Mouse (Mus musculus) kidney, adult 11 months (tissue): Measurements from ENCODE around the gene Wdfy4.

Source experiments
- DNase-seq: peaks from one replicate; pipeline ENCODE4 v3.0.0; 2022

Gene Wdfy4

DNA sequence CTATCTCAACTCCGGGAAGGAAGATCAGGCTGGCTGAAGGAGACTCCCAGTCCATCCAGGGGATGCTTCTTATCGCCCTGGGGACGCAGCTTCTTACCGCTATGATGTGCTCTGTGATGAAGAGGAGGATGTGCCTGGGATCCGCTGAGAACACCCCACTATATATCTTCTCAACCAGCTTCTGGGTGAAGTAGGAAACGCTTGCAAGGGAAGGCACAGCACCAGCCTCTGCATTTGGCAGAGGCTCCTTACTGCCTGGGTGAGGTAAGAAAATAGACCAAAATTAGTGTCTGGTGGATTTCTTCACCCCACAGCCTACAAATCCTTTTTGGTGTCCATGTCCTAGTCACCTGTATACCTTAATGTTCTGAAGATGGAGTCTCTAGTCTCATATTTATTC is 107.2 kb downstream of the Wdfy4 start:
- no peak for DNase-seq

DNA sequence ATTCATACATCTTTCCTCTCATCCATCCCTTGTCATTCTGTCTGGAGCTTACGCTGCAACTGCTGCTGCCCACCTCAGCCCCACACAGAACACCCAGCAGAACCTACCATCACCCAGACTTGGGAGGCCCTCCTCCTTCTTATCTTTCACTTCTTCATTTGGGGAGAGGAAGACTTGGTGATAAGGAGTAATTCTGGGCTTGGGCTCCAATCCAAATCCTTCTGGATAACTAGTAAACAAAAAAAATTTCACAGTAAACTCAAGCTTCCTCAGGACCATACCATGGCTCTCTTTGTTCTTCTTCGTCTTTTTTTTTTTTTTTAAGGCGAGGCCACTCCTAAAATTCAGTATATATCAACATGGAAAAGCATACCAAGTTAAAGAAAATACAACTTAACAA is 112.0 kb downstream of the Wdfy4 start:
- no peak for DNase-seq

DNA sequence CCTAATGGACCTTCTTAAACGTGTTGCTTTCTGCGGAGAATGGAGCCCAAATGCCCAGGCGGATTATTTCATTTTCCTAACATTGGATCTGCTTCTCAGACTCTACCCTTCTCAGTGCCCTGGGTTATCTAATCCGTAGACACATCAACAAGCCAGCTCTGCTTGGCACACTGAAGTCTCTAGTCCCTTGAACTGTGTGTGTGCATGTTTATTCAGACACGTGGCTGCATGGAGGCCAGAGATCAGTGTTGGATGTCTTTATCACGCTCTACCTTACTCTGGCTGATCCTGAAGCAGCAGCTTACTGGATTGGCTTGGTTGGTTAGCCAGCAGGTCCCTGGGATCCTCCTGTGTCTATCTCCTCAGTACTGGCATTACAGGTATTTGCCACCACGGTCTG is 113.0 kb downstream of the Wdfy4 start:
- no peak for DNase-seq

DNA sequence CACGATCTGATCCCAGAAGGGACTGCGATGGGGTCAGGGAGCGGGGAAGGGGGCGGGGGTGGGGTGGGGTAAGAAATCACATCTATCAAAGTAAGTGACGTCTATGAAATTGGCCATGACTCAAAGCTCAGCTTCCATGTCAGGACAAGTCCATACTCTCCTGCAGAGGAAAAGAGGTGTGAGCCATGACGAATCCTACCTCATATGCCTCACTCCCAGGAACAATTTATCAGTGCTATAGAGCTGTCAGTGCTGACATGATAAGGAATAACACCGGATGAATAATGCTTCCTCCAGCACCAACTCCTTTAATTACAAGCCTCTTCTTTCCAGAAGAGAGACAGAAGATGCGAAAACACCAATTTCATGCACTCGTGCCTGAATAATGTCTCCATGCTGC is 117.6 kb downstream of the Wdfy4 start:
- DNase-seq = no peak

DNA sequence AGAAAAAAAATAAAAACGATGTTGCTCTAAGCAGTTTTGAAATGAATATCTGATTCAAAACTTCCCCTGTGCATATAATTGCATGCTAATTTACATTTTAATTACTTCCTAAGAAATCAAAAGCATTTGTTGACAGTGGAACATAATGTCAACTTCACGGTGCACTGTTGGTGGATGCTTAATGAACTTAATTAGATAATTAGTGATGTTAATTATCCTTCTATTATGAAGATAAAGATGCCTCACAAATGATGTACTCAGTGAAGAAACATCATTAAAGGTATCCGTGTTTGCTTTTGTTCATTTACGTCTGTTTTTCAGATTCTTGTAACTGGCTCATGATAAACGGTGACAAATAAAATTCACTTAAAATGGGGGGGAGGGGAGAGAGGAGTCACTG is 122.3 kb downstream of the Wdfy4 start:
- DNase-seq = no peak

DNA sequence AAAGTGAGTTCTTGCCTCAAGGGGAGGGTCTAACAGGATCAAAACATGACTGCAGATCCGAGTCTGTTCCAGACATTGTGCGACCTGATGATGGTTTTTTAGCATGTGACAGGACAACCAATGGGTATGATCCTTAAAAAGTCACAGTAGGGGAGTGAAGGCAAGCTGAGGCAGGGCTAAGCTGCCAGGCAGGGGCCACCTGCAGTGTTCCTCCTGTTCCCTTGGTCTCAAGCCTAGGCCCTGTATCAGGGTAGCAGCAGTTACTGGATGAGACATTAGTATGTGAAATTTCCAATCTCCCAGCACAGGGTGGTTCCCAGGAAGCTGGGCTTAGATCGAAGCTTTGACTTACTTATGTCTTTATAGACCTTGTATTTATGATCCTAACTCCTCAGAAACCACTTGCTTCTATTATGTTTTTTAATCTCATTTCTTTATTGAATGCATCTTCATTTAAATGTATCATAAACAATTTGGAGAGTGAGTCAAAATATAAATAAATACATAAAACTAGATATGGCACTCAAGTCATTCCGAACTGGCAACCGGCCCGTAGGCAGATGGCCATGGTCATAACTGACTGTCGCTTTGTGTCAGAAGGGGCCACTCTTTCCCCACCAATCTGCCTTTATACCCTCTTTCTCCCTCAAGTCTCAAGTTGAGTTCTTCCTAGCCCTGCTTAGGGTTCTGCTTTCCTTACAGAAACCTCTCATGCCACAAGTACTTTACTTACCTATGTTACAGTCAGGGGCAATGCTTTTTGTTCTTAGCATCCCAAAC is 126.2 kb downstream of the Wdfy4 start:
- no peak for DNase-seq

DNA sequence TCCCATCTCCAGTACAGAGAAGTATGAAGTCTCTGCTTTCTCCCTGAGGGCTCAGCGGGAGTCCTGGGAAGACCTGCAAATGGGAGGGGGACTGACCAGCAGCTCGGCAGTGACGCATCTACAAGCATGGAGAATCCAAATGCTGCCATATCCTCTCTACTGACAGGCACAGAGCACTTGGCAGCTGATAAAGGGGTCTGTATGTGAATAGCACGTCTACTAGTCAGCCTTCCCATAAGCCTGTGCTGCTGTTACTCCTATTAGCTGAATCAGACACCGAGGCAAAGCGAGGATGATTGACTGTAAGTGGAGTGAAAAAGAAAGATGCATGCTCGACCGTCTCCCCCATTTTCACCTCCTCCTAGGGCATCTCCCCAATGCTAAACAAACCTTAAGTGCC is 131.9 kb downstream of the Wdfy4 start:
- no peak for DNase-seq

DNA sequence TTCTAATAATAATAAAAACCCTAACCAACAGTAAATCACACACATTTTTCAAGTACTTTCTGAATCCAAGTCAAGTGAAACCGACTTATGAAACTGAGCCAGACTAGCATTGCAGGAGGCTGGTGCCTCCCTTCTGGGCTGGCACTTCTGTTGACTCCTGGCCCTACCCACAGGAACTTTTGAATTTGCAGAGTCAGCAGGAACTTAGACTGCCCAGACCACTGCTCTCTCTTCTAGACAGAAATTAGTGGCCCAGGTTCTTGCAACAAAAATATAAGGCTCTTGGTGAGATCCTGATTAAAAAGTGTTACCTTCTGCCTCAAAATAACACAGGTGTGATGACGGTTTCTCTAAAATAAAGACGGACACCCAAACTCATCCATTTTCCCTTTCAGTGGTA is 140.1 kb downstream of the Wdfy4 start:
- no peak for DNase-seq

DNA sequence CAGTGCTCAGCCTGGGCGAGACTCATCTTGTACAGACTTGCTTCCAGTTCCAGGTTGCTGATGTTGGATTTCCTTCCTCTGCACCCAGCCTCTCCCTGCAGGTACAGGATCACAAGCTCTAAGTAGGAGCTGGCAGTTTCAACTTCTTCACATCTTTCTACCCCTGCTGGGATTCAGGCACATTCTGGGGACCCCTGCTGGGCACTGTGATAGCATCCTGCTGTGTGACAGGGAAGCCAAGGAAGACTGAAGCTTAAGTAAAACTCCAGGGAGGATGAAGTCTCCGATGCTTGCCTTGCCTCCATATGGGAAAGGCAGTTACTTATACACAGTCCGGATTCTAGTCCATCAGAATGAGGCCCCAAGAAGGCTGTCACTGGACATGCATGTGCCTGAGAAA is 148.5 kb downstream of the Wdfy4 start:
- DNase-seq = no peak

DNA sequence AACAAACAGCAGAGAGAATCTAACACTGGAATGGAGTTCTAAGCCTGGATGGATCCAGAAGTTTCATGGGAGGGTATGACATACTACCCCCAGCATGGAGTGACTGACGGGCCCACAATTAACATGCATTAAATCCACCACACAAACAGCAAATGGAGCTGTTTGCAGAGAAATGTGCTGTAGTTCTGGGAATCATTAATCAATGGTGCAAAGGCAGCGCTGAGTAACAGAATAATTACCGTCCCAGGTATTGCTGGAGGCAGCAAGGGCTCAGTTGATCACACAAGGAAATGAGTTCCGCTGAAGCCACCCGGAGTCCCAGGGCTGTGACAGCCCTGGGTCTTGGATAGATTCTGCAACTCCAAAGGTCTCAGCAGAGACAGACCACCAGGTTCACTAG is 149.9 kb downstream of the Wdfy4 start:
- peak; percentile 28 for DNase-seq

DNA sequence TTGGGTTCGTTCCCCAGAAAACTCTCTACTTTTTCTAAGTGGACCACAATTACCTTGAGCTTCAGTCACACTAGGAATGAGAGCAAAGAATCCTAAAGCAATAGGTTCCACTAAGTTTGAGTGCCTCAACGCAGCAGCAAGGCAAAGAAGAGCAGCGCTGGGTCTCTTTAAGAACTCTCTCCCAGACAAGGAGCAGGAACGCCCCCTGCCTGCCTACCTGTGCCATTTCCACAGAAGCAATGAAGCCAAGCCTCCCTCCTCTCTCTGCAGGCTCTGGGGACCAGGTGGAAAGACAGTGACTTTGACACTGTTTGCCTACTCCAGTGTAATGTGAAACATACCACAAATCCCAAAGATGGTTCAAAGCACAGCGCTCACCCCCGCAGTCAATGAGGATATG is 151.9 kb downstream of the Wdfy4 start:
- DNase-seq = no peak

DNA sequence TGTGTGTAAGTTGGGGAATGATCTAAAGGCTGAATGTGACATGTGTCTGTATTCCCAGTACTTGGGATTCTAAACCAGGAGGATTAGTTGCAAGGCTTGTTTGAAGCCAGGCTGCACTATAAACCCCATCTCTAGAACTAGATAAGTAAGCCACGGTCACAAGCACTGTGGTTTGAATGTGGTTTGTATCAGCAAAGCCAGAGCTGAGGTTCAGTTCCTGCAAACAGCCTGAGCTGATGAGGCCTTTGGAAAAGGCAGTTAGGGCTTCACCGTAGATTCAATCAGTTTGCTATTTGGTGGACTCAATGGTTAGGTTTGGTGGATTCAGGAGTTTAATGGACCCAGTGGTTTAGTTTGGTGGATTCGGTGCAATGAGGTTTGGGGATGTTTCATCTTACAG is 154.5 kb downstream of the Wdfy4 start:
- no peak for DNase-seq

DNA sequence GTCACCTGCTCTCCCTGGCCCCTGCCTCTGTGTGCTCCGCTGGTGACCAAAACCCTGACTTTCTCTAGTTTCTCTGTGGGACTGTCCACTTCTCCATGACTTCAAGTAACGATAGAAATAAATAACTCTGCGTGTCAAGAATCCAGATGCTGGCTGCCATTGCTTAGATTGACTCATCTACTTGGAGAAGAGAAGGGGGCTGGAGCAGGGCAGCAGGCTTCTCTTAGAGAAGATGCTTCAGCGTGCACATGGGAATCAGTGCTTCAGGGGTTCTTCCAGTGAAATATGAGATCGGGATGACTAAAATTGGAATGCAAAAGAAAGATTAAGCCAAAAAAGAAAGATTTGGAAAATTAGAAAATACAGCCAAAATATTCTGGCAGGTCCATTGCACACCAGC is 165.7 kb downstream of the Wdfy4 start:
- no peak for DNase-seq

DNA sequence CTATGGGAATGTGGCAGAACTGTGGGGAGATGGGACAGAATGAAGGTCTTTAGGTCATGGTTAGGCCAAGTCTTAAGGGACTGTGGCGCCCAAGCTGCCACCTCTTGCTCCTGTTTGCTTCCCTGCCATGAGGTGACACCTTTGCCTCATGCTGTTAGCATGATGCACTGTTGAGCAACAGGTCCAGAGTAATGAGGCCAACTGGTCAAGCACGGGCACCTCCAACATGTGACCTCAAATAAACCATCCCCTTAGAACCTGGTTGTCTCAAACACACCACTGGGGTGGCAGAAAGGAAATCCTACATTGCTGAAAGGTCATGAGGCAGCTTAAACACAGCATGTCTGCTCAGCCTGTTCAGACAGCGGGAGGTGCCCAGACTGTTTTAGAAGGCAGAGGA is 166.3 kb downstream of the Wdfy4 start:
- no peak for DNase-seq

DNA sequence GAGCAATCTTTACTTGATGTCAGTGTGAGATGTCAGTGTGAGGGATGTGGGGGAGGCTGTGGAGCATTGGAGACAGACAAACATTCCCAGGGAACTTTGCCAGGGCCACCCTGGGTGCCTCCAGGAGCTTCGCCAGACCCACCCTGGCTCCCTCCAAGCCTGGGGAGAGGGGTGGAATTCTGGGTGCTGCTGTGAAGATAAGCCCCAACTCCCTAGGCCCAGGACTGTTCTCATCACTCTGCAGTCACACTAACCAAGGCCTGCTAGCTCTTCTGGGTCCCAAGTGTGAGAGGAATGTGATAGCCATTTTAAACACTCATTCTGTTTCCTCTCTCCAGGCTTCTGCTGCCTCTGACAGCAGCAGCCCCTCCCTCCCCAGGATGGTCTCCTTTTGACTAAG is 177.7 kb downstream of the Wdfy4 start:
- DNase-seq = no peak

DNA sequence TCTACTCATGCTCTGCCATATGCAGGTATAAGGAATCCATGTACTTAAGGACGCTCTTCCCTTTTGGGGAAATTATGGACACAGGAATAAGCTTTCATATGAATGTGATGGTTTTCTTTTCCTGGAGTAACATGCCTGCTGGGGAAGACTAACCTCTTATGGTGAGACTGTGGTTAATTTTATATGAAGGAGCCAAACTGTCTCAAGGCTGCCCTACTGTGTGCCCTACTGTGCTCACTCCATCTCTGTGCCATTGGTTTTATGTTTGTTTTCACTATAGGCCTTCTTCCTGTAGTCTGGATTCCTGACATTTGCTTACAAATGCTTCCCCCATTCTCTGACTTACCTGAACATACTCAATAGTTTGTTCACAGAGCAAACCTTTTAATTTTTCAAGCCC is 180.2 kb downstream of the Wdfy4 start:
- no peak for DNase-seq

DNA sequence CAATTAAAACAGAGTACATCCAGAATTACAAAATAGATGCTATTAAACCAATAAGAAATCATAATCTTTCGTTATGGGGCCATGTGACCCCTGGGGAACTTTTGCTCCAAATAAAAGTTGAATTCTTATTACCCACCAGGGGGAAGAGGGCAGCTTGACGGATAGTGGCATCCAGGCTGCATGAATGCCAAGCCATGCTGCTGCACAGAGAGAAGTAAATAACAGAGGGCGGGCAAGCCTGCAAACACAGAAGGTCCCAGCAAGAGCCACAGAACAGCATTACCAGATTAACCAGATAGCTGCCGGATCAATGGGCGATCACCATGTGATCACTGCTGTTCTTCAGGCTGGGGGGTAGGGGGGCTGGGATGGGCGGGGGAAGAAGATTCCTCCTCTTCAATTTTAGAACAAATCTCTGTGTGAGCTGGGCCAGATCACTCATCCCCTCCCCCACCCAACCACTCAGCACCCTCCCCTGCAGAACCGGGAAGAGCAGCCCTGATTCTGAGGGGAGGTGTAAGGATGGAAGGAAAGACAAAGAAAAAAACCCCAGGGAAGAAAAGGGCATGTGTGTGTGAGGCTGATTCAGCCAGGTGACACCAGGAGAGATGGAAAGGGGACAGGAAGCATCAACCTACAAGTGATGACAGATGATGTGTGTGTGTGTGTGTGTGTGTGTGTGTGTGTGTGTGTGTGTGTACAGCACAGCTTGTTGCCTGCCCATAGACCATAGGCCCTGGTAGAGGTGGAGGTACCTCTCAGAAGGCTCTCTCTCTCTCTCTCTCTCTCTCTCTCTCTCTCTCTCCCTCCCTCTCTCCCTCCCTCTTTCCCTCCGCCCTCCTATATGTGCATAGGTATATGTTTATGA is 185.0 kb downstream of the Wdfy4 start:
- no peak for DNase-seq

DNA sequence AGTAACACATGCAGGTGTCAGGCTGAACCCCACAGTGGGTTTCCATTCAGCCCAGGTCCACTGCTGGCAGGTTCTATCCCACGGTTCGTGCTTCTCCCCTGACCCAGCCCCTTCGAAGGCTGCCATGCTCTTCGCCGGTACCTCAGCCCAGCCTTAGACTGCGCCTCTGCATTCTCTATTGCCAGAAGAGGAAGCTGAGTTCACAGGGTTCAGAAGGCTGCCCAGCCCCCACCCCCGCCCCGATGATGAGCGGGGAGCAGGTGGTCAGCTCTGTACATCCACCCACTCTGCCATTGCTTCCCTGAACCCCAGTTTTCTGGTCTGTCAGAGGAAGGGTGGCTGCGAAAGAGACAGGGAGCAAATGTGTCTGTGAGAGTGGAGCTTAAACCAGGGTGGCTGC is 185.8 kb downstream of the Wdfy4 start:
- DNase-seq = no peak

DNA sequence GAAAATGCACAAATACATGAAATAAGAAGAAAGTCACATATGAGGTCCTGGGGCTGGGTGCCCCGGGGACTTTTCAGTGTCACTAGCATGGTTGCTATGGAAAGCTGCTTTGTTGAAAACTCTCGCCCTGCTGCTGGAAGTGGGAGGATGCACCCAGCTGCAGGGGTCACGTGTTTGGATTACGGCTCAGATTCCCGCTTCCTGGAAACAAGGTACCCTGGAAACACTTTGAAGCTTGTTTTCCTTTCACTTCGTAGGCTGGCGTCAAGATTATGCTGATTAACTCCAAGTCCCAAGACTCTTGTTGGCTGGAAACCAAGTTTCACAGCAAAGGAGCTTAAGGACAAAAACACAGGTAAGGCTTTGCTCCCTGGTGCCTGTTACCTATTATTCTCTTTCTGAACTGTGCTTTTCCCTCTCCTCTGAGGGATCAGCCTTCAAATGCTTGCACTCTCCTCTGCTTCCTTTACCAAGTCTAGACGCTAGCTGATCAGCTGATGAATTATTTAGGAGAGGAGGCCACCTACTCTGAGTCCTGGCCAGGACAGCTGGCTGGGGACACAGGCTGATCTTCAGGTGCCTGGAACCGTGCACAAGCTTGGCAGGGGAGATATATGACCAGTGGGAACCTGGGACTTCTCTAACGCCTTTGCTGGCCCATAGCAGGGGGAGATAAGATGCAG is 190.2 kb downstream of the Wdfy4 start:
- peak; percentile 29 for DNase-seq

DNA sequence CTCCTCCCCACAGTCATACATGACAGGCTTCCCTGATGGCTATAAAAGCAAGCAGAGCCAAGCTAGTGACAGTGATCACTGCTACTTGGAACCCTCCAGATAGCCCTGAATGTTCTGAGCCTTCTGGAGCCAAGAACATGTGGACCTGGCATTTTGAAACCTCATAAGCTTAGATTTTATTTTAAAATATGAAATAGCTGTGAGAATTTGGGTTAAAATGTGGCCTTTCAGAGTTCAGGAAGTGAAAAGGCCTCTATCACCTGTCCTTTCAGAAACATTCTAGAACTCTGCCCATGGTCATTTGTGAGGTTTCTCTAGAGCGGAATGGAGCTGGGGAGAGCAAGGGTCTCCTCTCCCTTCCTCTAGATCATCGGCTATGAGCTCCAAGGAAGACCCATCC is 194.2 kb downstream of the Wdfy4 start, which contains the start of gene Lrrc18:
Gene Lrrc18 (plus strand): TSS at position 301 of the 400 bp plus-strand sequence.
- no peak for DNase-seq

DNA sequence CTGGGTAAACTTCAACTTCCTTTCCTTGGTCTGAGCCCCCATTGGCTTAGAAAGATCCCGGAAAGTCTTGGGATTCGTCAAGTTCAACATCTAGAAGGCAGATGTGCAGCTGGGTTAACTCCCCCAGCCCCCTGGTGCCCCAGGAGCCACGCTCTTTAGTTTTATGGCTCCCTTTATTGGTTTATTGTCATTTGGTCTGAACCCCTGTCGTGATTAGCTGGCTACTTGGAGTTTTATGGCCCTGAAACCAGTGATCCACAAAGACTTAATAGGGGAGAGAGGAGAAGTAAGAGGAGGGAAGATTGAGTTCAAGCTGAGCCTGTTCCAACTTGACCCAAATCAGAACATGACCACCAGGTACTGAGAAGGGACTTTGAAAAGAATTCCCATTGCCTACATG is 198.6 kb downstream of the Wdfy4 start:
- no peak for DNase-seq

DNA sequence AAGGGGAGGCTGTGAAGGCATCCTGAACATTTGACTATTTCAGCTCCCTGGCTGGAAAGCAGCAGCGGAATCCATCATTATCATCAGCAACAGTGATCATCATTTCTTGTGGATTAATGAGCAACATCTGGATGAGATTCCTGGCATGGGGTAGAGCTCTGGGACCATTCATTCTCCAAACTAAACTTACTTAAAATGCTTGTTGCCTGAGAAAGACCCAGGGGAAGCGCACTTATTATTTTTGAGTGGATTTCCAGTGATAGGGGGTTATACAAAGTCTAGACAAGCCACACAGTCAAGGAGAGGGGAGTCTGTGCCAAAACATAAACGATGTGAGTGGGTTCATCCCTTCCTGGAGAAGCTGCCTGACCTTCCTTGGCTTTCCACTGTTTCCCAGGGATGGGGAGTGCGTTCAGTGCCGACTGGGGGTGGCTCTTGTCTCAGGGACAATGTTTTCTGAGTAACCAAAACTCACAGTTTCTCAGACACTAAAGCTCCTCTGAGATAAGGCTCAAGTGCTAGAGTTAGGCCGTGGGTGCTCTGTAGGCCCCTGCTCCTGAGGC is 201.1 kb downstream of the Wdfy4 start:
- no peak for DNase-seq

DNA sequence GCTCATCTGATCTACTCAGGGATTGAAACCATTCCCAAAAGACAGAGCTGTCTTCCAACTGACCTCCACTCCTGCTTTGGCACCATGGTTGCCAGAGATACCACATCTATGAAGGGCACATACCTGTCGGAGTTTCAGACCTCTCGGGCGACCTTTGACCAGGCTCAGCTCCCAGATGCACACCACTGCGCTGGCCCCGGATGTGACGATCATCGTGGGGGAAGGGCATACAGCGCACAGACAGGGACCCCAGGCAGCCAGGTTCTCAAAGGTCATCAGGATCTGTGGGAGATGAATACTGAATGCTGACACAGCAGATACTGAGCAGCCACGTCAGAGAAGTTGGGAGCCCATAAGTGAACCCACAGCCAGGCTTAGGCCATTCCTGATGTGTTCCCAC is 214.6 kb downstream of the Wdfy4 start:
- no peak for DNase-seq
